Mouse (Mus musculus): ENCODE measurements around the gene 1700003F12Rik.

DNA sequence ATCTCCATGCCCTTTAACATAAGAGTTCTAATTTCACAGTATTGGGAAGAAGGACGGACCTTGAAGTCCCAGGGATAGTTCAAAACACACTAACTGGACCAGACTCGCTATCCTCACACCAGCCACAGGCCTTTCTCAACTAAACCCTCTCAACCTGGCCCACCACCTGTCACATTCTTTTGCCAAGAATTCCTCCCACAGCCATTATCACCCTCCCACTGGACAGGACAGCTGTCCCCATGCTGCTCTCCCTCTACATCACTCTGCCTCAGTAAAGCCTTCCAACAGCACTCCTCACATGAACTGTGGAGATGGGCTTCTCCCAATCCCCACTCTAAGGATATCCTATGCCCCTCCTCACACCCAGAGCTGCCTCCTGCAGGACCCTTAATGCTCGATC lies 18.7 kb downstream of the 1700003F12Rik start:
- TF ChIP-seq CTCF (IDR thresholded peaks at IDR 0.05; ENCODE audit: borderline replicate concordance, insufficient read depth, low read length) (no peak), POLR2A (IDR thresholded peaks at IDR 0.05; ENCODE audit: low read depth, low read length) (no peak)

Measured in embryonic fibroblast, embryonic 13.5 days (primary cell).